Mouse (Mus musculus) heart, postnatal 25 days (tissue): ENCODE measurements around the gene Tmem259. TPM values are rescaled to one million over a fixed set of nuclear protein-coding genes. Genes with fewer than 3 reads are reported as not detected.

Experiments used
- DNase-seq: peaks from one replicate; pipeline ENCODE4 v3.0.0; 2022; ENCODE audit warnings: low spot score
- intact Hi-C: fragments of 180-260 bp; cut with DNase I; formaldehyde crosslinking; loops from one replicate; pipeline ENCODE4 v1.15.1; 2025
- total RNA-seq, 2 experiments: library from RNA; stranded (reverse); gene quantifications; 2 replicates each; pipeline ENCODE4 v1.2.3; 2021

Tmem259 gene
- total RNA-seq, 2 experiments from 2014 or later, result 110 to 115 TPM

- DNase-seq, result no peak
- intact Hi-C loops, result loop anchor here (2.0 kb wide), 1 partner anchor 189 kb away; no protein-coding TSS in a partner anchor
These were observed 56.7 kb downstream of the Tmem259 start for GRCm38 (mm10) chr10:79927324-79928029.

GRCm38 (mm10) chr10:79926491-79927323, 57.4 kb downstream of the Tmem259 start, which contains the start of gene Arid3a:
TSS of gene Arid3a (plus strand) at chr10:79927043.
- intact Hi-C loops, result loop anchor here (2.0 kb wide), 1 partner anchor 190 kb away; no protein-coding TSS in a partner anchor
- peak; percentile 80 for DNase-seq

GRCm38 (mm10) chr10:79925785-79926490, 58.2 kb downstream of the Tmem259 start:
- intact Hi-C loops, result loop anchor here (1.0 to 2.0 kb wide), 5 partner anchors 32 to 191 kb away; no protein-coding TSS in a partner anchor
- DNase-seq, result no peak

GRCm38 (mm10) chr10:79924998-79925784, 58.9 kb downstream of the Tmem259 start:
- intact Hi-C loops, result loop anchor here (1.0 to 2.0 kb wide), 4 partner anchors 33 to 90 kb away; no protein-coding TSS in a partner anchor
- peak; percentile 77 for DNase-seq

Other genes with a start within 250 kb of the Tmem259 start
- 10 to 100 TPM; 37.0 to 38.6 TPM for gene Polrmt, start 237.7 kb downstream of the Tmem259 start, total RNA-seq
- not detected for gene Fgf22, start 229.3 kb downstream of the Tmem259 start, total RNA-seq
- gene Rnf126, start 217.4 kb downstream of the Tmem259 start, total RNA-seq, result 10 to 100 TPM; 21.2 to 22.8 TPM
- 1 to 10 TPM; 2.9 to 4.2 TPM for gene Fstl3, start 207.1 kb downstream of the Tmem259 start, total RNA-seq
- not detected for gene Prss57, start 193.4 kb downstream of the Tmem259 start, total RNA-seq
- gene Palm, start 190.8 kb downstream of the Tmem259 start, total RNA-seq, result 10 to 100 TPM; 70.3 to 77.3 TPM
- under 1 TPM; 0.59 to 0.70 TPM for gene Misp, start 163.3 kb downstream of the Tmem259 start, total RNA-seq
- 10 to 100 TPM; 54.6 to 59.3 TPM for gene Ptbp1, start 129.9 kb downstream of the Tmem259 start, total RNA-seq
- under 1 TPM in 1 of 2 experiments, not detected in 1; 0.44 TPM for gene Prtn3, start 109.9 kb downstream of the Tmem259 start, total RNA-seq
- not detected for gene Plppr3, start 109.7 kb downstream of the Tmem259 start, total RNA-seq
- gene Elane, start 98.1 kb downstream of the Tmem259 start, total RNA-seq, result not detected
- 10 to 100 TPM; 11.1 to 61.8 TPM for gene Cfd, start 93.5 kb downstream of the Tmem259 start, total RNA-seq
- gene Med16, start 75.4 kb downstream of the Tmem259 start, total RNA-seq, result 10 to 100 TPM; 49.2 to 50.7 TPM
- not detected for gene Gm26602, start 73.5 kb downstream of the Tmem259 start, total RNA-seq
- gene Kiss1r, start 67.4 kb downstream of the Tmem259 start, total RNA-seq, result under 1 TPM; 0.14 to 0.18 TPM
- gene R3hdm4, start 63.1 kb downstream of the Tmem259 start, total RNA-seq, result 10 to 100 TPM; 81.1 to 82.9 TPM
- gene Arid3a, start 57.3 kb downstream of the Tmem259 start, total RNA-seq, result 1 to 10 TPM; 1.9 to 2.0 TPM
- gene Wdr18, start 24.2 kb downstream of the Tmem259 start, total RNA-seq, result 10 to 100 TPM; 20.5 to 30.1 TPM
- under 1 TPM; 0.14 to 0.21 TPM for gene Grin3b, start 13.6 kb downstream of the Tmem259 start, total RNA-seq
- gene Cnn2, start 4.3 kb upstream of the Tmem259 start, total RNA-seq, result 10 to 100 TPM; 35.9 to 36.6 TPM
- 1 to 10 TPM; 6.5 to 6.7 TPM for gene Abca7, start 12.2 kb upstream of the Tmem259 start, total RNA-seq
- 1 to 10 TPM; 4.7 to 4.9 TPM for gene Arhgap45, start 32.3 kb upstream of the Tmem259 start, total RNA-seq
- gene Polr2e, start 55.5 kb upstream of the Tmem259 start, total RNA-seq, result 10 to 100 TPM; 79.3 to 81.2 TPM
- 100 to 1,000 TPM; 691 to 812 TPM for gene Gpx4, start 62.8 kb upstream of the Tmem259 start, total RNA-seq
- 10 to 100 TPM; 11.0 to 11.6 TPM for gene Sbno2, start 121.2 kb upstream of the Tmem259 start, total RNA-seq
- 100 to 1,000 TPM; 133 to 138 TPM for gene Stk11, start 131.5 kb upstream of the Tmem259 start, total RNA-seq
- gene Atp5d, start 154.3 kb upstream of the Tmem259 start, total RNA-seq, result 1,000 to 10,000 TPM; 1,252 to 1,264 TPM
- gene Cbarp, start 156.5 kb upstream of the Tmem259 start, total RNA-seq, result 1 to 10 TPM; 2.4 to 3.1 TPM
- gene Midn, start 163.9 kb upstream of the Tmem259 start, total RNA-seq, result 100 to 1,000 TPM in 1 of 2 experiments, 10 to 100 TPM in 1; 92.1 to 120 TPM
- 10 to 100 TPM; 31.7 to 43.1 TPM for gene Cirbp, start 181.7 kb upstream of the Tmem259 start, total RNA-seq
- gene 1600002K03Rik, start 188.6 kb upstream of the Tmem259 start, total RNA-seq, result 1 to 10 TPM; 4.2 to 5.2 TPM
- gene Efna2, start 195.2 kb upstream of the Tmem259 start, total RNA-seq, result 1 to 10 TPM in 1 of 2 experiments, under 1 TPM in 1; 0.91 to 1.1 TPM
- 10 to 100 TPM; 15.3 to 16.7 TPM for gene Mum1, start 242.1 kb upstream of the Tmem259 start, total RNA-seq